ENCODE assay signal across 9 mouse cellular contexts in the genomic region with DNA sequence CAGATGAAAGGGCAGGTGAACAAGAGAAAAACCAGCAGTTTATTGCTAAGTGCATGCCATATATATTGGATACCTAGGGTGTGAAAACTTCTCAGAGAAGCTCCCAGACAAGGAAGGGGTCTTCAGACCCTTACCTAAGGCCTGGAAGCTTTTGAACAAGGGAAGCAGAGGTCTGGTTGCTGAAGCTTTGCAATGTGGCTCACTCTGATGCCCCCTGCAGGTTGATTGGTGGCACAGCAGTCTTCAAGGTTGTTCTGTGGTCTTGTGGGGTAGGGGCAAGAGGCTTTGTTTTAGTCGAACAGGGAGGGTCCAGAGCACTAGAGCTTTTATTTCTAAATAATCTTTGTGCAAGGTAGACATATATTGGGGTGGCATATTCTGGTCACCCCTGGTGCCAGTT. TPM values are rescaled to one million over a fixed set of nuclear protein-coding genes. Genes with fewer than 3 reads are reported as not detected.
DNase-seq lines count a peak whose midpoint lies in the region; ATAC-seq lines count a peak whose summit lies in the region.
"Had no signal": no experiment of that assay in that cellular context is flagged by ENCODE, and none has a peak within 500 bp of the region (broad histone marks: within the 10 kb centered on the region; RNA-seq: fewer than 3 reads in every experiment).

No protein-coding gene starts in this region.

- no peaks in the 10 kb centered on the region for H3K27me3 ChIP-seq in splenic B cell, adult 2 months (ENCODE audit: control insufficient read depth, insufficient read depth, low read length, poor library complexity, severe bottlenecking)
- H3K27me3 ChIP-seq: embryonic facial prominence, embryonic 12.5 days had no signal

- peak; percentile 43 for ATAC-seq in inflammation-experienced regulatory T-cells, adult 6 months

- DNase-seq in heart, adult 8-10 months (ENCODE audit: low spot score) = peak; percentile 12
- no peak for DNase-seq in heart, postnatal 25 days (ENCODE audit: low spot score)
- DNase-seq in right cerebral cortex, postnatal 14 days = peak; percentile 19
- no peak for DNase-seq in right cerebral cortex, postnatal 25 days
- DNase-seq in cerebellum, adult 8-10 months = peak; percentile 36
- peak; percentile 59 for DNase-seq in splenic B cell, adult 2 months (ENCODE audit: low read depth, low spot score)
- DNase-seq in ovary, postnatal 36 days (ENCODE audit: low spot score) = no peak

- intact Hi-C loops in heart, postnatal 25 days (cut with DNase I) = loop anchor here (1.0 kb wide), 1 partner anchor 57 kb away; no protein-coding TSS in a partner anchor

- no peaks in the 10 kb centered on the region for H3K36me3 ChIP-seq in splenic B cell, adult 2 months (ENCODE audit: control insufficient read depth, insufficient read depth, low read length, poor library complexity, severe bottlenecking)
- H3K36me3 ChIP-seq: embryonic facial prominence, embryonic 12.5 days had no signal

RNA-seq across cellular contexts. Expression of a gene that starts 34.3 kb away (rescaled TPM):
- 1 to 10 TPM; 2.7 to 7.8 (median 5.1) TPM for total RNA-seq in heart, adult 8-10 months (2022)
- total RNA-seq in heart, postnatal 25 days (2021) = 1 to 10 TPM; 4.1 to 4.7 TPM
- 10 to 100 TPM; 23.2 to 27.8 (median 23.7) TPM for polyA plus RNA-seq in inflammation-experienced regulatory T-cells, adult 6 months (2017; shearing (Covaris generic))

RNA-seq across cellular contexts. Expression of a gene that starts 34.4 kb away (rescaled TPM):
- 100 to 1,000 TPM; 239 to 289 (median 263) TPM for total RNA-seq in heart, adult 8-10 months (2022)
- 100 to 1,000 TPM; 246 to 290 TPM for total RNA-seq in heart, postnatal 25 days (2021)
- polyA plus RNA-seq in inflammation-experienced regulatory T-cells, adult 6 months (2017; shearing (Covaris generic)) = 100 to 1,000 TPM; 144 to 324 (median 146) TPM

Comparison
In these comparisons a context has a peak if more than half of its experiments do, and no peak if none do; other contexts are left out.
1. DNase-seq: peak in heart, adult 8-10 months (single experiment), right cerebral cortex, postnatal 14 days (single experiment), cerebellum, adult 8-10 months (single experiment) and splenic B cell, adult 2 months (single experiment); none in heart, postnatal 25 days (single experiment), right cerebral cortex, postnatal 25 days (single experiment) and ovary, postnatal 36 days (single experiment).